Mouse (Mus musculus) G1E (cell line): ENCODE measurements around the gene Cd81. TPM values are rescaled to one million over a fixed set of nuclear protein-coding genes. Genes with fewer than 3 reads are reported as not detected.

Experiments used
- ATAC-seq: 2 replicates; pipeline ENCODE4 v1.8.0; 2016; ENCODE audit warnings: mild to moderate bottlenecking; ENCODE audit not compliant: insufficient number of reproducible peaks, poor library complexity, low FRiP score, severe bottlenecking; ENCODE audit errors: extremely low read depth
- DNase-seq: peaks from one replicate; pipeline ENCODE4 v3.0.0; 2012; ENCODE audit warnings: low spot score
- H3K27me3 ChIP-seq: 2 replicates; pipeline ENCODE4 v1.6.1; 2012; ENCODE audit warnings: mild to moderate bottlenecking, low read length, inconsistent platforms; ENCODE audit not compliant: insufficient read depth
- H3K36me3 ChIP-seq: replicated peaks from 2 replicates; pipeline ENCODE3; 2012; ENCODE audit warnings: mild to moderate bottlenecking, inconsistent platforms
- H3K4me1 ChIP-seq: 2 replicates; pipeline ENCODE4 v1.6.1; 2012; ENCODE audit warnings: low read depth, low read length, inconsistent platforms, mixed read lengths; ENCODE audit not compliant: insufficient read depth
- H3K4me3 ChIP-seq: 2 replicates; pipeline ENCODE4 v1.5.1; 2012; ENCODE audit warnings: low read depth, mild to moderate bottlenecking, inconsistent platforms, low read length, moderate library complexity, mixed read lengths
- H3K9me3 ChIP-seq: replicated peaks from 2 replicates; pipeline ENCODE4 v1.6.1; 2012; ENCODE audit warnings: inconsistent platforms
- CTCF ChIP-seq: IDR thresholded peaks from 2 replicates; pipeline ENCODE4 v1.5.1; 2012; ENCODE audit warnings: low read depth, low read length, inconsistent platforms, mixed read lengths
- GATA1 ChIP-seq: IDR thresholded peaks from 2 replicates; pipeline ENCODE4 v1.6.1; 2012; ENCODE audit warnings: borderline replicate concordance, low read length, inconsistent platforms, mixed read lengths
- GATA2 ChIP-seq: IDR thresholded peaks from 2 replicates; pipeline ENCODE4 v1.6.1; 2012; ENCODE audit warnings: low read depth, low read length, inconsistent platforms, borderline replicate concordance
- POLR2AphosphoS5 ChIP-seq: IDR thresholded peaks from 2 replicates; pipeline ENCODE4 v1.6.1; 2012; ENCODE audit warnings: low read depth, low read length, inconsistent platforms; ENCODE audit not compliant: insufficient replicate concordance
- TAL1 ChIP-seq: conservative IDR thresholded peaks from 2 replicates; pipeline ENCODE4 v1.6.1; 2012; ENCODE audit warnings: low read depth, low read length, inconsistent platforms, mixed read lengths
- polyA plus RNA-seq: library from polyadenylated mRNA; stranded (reverse); fragments of >175 nt; gene quantifications from 2 replicates; pipeline ENCODE4 v1.2.3, GENCODE M21; 2012
- total RNA-seq, 2 experiments: library from RNA; stranded (forward) in 1 of 2; stranded (reverse) in 1 of 2; fragments of 200-1000 nt in 1 of 2; fragments of >200 nt in 1 of 2; fragmentation: Nextera tagmentation in 1 of 2; gene quantifications; 2 replicates each; pipeline ENCODE4 v1.2.3; 2014 to 2017

The Cd81 gene
- total and polyA plus RNA-seq, 3 experiments: 187 to 192 (median 191) TPM

GRCm38 (mm10) chr7:143057667-143058220 lies 5.2 kb downstream of the Cd81 start:
- H3K4me3 ChIP-seq: peak overlapping the region; percentile 44; the same call in 1 of the 2 replicates
- H3K36me3 ChIP-seq: peaks cover 78% of the 10 kb centered on the region
- TF ChIP-seq TAL1: 0 out of 2 replicates have a peak, but pooled peaks have one; percentile 11
- TF ChIP-seq GATA1: no peak
- TF ChIP-seq GATA2: no peak
- no peak for TF ChIP-seq CTCF
- no peak for TF ChIP-seq POLR2AphosphoS5
- peaks cover 2% of the 10 kb centered on the region; the same call in 1 of the 2 replicates for H3K9me3 ChIP-seq
- no peak for DNase-seq
- ATAC-seq: peak; percentile 16; the same call in 1 of the 2 replicates
- H3K27me3 ChIP-seq: peaks cover 11% of the 10 kb centered on the region
- peaks cover 97% of the 10 kb centered on the region for H3K4me1 ChIP-seq

GRCm38 (mm10) chr7:143058221-143058697 lies 5.7 kb downstream of the Cd81 start:
- TF ChIP-seq TAL1 (no peak; the same call in 1 of the 2 replicates), GATA2 (no peak), GATA1 (no peak)
- H3K36me3 ChIP-seq: peaks cover 83% of the 10 kb centered on the region
- peak overlapping the region; percentile 44; the same call in 1 of the 2 replicates for H3K4me3 ChIP-seq
- H3K9me3 ChIP-seq: no peaks in the 10 kb centered on the region
- H3K4me1 ChIP-seq: peaks cover 97% of the 10 kb centered on the region
- peaks cover 11% of the 10 kb centered on the region for H3K27me3 ChIP-seq
- no peak for DNase-seq
- ATAC-seq: no peak

- TF ChIP-seq GATA2 (no peak), CTCF (no peak), POLR2AphosphoS5 (no peak), GATA1 (no peak), TAL1 (no peak)
- Histone ChIP-seq H3K27me3 (peaks cover 14% of the 10 kb centered on the region), H3K9me3 (no peaks in the 10 kb centered on the region), H3K4me3 (no peak overlapping the region), H3K4me1 (peaks cover 90% of the 10 kb centered on the region), H3K36me3 (peaks cover 89% of the 10 kb centered on the region)
- no peak for ATAC-seq
- DNase-seq: no peak
Observed at GRCm38 (mm10) chr7:143059202-143059870, 6.8 kb downstream of the Cd81 start.

- Histone ChIP-seq H3K27me3 (peaks cover 12% of the 10 kb centered on the region), H3K4me3 (no peak overlapping the region), H3K4me1 (peaks cover 86% of the 10 kb centered on the region), H3K36me3 (peaks cover 98% of the 10 kb centered on the region), H3K9me3 (no peaks in the 10 kb centered on the region)
- ATAC-seq (no peak), DNase-seq (no peak)
- TF ChIP-seq GATA1: no peak
- no peak for TF ChIP-seq GATA2
- TF ChIP-seq CTCF: no peak
- no peak for TF ChIP-seq TAL1
- no peak for TF ChIP-seq POLR2AphosphoS5
Observed at GRCm38 (mm10) chr7:143062704-143063103, 10.2 kb downstream of the Cd81 start.

- Histone ChIP-seq H3K4me1 (peaks cover 81% of the 10 kb centered on the region), H3K9me3 (no peaks in the 10 kb centered on the region), H3K4me3 (no peak overlapping the region), H3K27me3 (peaks cover 12% of the 10 kb centered on the region), H3K36me3 (peaks cover 93% of the 10 kb centered on the region)
- no peak for TF ChIP-seq GATA1
- TF ChIP-seq GATA2: no peak
- no peak for TF ChIP-seq POLR2AphosphoS5
- no peak for TF ChIP-seq CTCF
- TF ChIP-seq TAL1: no peak
- DNase-seq (no peak), ATAC-seq (no peak)
Observed at GRCm38 (mm10) chr7:143064226-143064625, 11.7 kb downstream of the Cd81 start.

- Histone ChIP-seq H3K27me3 (peaks cover 12% of the 10 kb centered on the region), H3K4me1 (peaks cover 79% of the 10 kb centered on the region), H3K9me3 (no peaks in the 10 kb centered on the region), H3K36me3 (peaks cover 88% of the 10 kb centered on the region), H3K4me3 (no peak overlapping the region)
- DNase-seq (no peak), ATAC-seq (no peak)
- TF ChIP-seq GATA1 (no peak), POLR2AphosphoS5 (no peak), TAL1 (no peak), CTCF (no peak), GATA2 (no peak)
Observed at GRCm38 (mm10) chr7:143065692-143066091, 13.2 kb downstream of the Cd81 start.

GRCm38 (mm10) chr7:143067469-143067868 lies 14.9 kb downstream of the Cd81 start:
- H3K36me3 ChIP-seq: peaks cover 88% of the 10 kb centered on the region
- DNase-seq (no peak), ATAC-seq (no peak)
- no peaks in the 10 kb centered on the region for H3K9me3 ChIP-seq
- TF ChIP-seq TAL1 (no peak), CTCF (no peak), POLR2AphosphoS5 (no peak), GATA1 (no peak), GATA2 (no peak)
- H3K4me3 ChIP-seq: peak overlapping the region; percentile 31; the same call in 1 of the 2 replicates
- H3K4me1 ChIP-seq: peaks cover 78% of the 10 kb centered on the region
- H3K27me3 ChIP-seq: peaks cover 7% of the 10 kb centered on the region
